Mouse (Mus musculus): ENCODE data around the gene Olfr199. TPM values are rescaled to one million over a fixed set of nuclear protein-coding genes. Genes with fewer than 3 reads are reported as not detected.
"Not testable (repeated sequence)": the region's sequence is repeated elsewhere in the genome, so short reads cannot be mapped to it uniquely, and the experiment has no call there.

Olfr199 gene
- not detected for total RNA-seq (2021)
- long read RNA-seq, experiment 1 = 0 reads
- long read RNA-seq, experiment 2 = 0 reads

GRCm38 (mm10) chr16:59219667-59220066, at the start of gene Olfr199:
Olfr199 (minus strand) TSS chr16:59219767.
- not testable (repeated sequence) for DNase-seq (ENCODE audit: low spot score)

- not testable (repeated sequence) for DNase-seq (ENCODE audit: low spot score)
These were observed 49.5 kb upstream of the Olfr199 start for GRCm38 (mm10) chr16:59269097-59269496.

- DNase-seq (ENCODE audit: low spot score) = no peak
These were observed 30.1 kb upstream of the Olfr199 start for GRCm38 (mm10) chr16:59249684-59250083.

- not testable (repeated sequence) for DNase-seq (ENCODE audit: low spot score)
These were observed 1.7 kb downstream of the Olfr199 start for GRCm38 (mm10) chr16:59217861-59218260.

GRCm38 (mm10) chr16:59203433-59203832, 16.1 kb downstream of the Olfr199 start, which contains the start of gene Olfr198:
Olfr198 (minus strand) TSS chr16:59203533.
- DNase-seq (ENCODE audit: low spot score) = not testable (repeated sequence)

- no peak for DNase-seq (ENCODE audit: low spot score)
These were observed 49.2 kb downstream of the Olfr199 start, which contains the start of gene Olfr196 for GRCm38 (mm10) chr16:59170354-59170753. Olfr196 (minus strand) TSS chr16:59170454.

Other genes starting within 250 kb of the Olfr199 start
- not detected for gene Olfr183, start 224.4 kb downstream of the Olfr199 start, total RNA-seq (2021)
- gene Olfr186, start 189.5 kb downstream of the Olfr199 start, total RNA-seq (2021) = not detected
- gene Olfr187, start 180.0 kb downstream of the Olfr199 start, total RNA-seq (2021) = not detected
- gene Olfr190, start 141.8 kb downstream of the Olfr199 start, total RNA-seq (2021) = not detected
- gene Olfr191, start 129.9 kb downstream of the Olfr199 start, total RNA-seq (2021) = not detected
- not detected for gene Olfr193, start 107.9 kb downstream of the Olfr199 start, total RNA-seq (2021)
- not detected for gene Olfr194, start 98.7 kb downstream of the Olfr199 start, total RNA-seq (2021)
- not detected for gene Olfr195, start 72.7 kb downstream of the Olfr199 start, total RNA-seq (2021)
- gene Olfr196, start 49.3 kb downstream of the Olfr199 start, total RNA-seq (2021) = not detected
- gene Olfr198, start 16.2 kb downstream of the Olfr199 start, total RNA-seq (2021) = not detected
- not detected for gene Olfr201, start 52.9 kb upstream of the Olfr199 start, total RNA-seq (2021)
- not detected for gene Olfr202, start 67.0 kb upstream of the Olfr199 start, total RNA-seq (2021)
- not detected for gene Olfr203, start 79.1 kb upstream of the Olfr199 start, total RNA-seq (2021)
- gene Olfr204, start 98.5 kb upstream of the Olfr199 start, total RNA-seq (2021) = not detected
- gene Olfr205, start 111.4 kb upstream of the Olfr199 start, total RNA-seq (2021) = not detected
- gene Olfr206, start 129.5 kb upstream of the Olfr199 start, total RNA-seq (2021) = not detected
- gene Olfr209, start 144.2 kb upstream of the Olfr199 start, total RNA-seq (2021) = not detected
- not detected for gene Gabrr3, start 187.6 kb upstream of the Olfr199 start, total RNA-seq (2021)